Mouse (Mus musculus): ENCODE measurements at regions not wholly inside any gene's neighbourhood (a gene's known extent, or its start where the extent isn't known, plus 50 kb on each side); places are given as distances from the start of the nearest gene placed in this dataset.

DNA sequence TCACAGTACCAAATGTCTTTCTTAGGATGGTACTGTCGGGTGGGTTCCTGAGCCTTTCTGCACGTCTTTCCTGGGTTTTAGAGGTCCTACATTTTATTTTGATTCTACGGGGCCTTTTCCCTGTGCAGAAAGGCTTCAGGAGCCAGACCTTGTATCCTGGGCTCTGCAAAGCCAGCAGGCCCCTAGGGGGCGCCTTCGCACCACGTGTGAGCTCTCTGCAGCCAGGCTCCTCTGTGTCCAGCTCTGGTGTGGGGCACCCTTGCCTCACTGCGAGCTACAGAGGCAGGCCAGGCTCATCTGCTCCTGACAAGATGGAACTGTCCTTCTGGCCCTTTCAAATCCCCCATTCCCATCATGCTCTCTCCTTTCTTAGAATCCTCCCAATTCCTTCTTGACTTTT, 53.3 kb upstream of the Usp3 start:
- peak; percentile 42; the same call in 1 of the 2 replicates for TF ChIP-seq CTCF (IDR thresholded peaks at IDR 0.05; ENCODE audit: low read depth, low read length)
- TF ChIP-seq TAL1 (conservative IDR thresholded peaks at IDR 0.05; ENCODE audit: low read depth, low read length) = no peak
- TF ChIP-seq GATA1 (IDR thresholded peaks at IDR 0.05; ENCODE audit: borderline replicate concordance, low read length) = no peak
- no peak for TF ChIP-seq GATA2 (IDR thresholded peaks at IDR 0.05; ENCODE audit: borderline replicate concordance, low read depth, low read length)
